Mouse (Mus musculus) G1E (cell line): ENCODE results near the gene Itgb8.

Experiments
- CTCF ChIP-seq: IDR thresholded peaks from 2 replicates; pipeline ENCODE4 v1.5.1; 2012; ENCODE audit warnings: low read depth, low read length, inconsistent platforms, mixed read lengths
- GATA1 ChIP-seq: IDR thresholded peaks from 2 replicates; pipeline ENCODE4 v1.6.1; 2012; ENCODE audit warnings: borderline replicate concordance, low read length, inconsistent platforms, mixed read lengths
- POLR2AphosphoS5 ChIP-seq: IDR thresholded peaks from 2 replicates; pipeline ENCODE4 v1.6.1; 2012; ENCODE audit warnings: low read depth, low read length, inconsistent platforms; ENCODE audit not compliant: insufficient replicate concordance
- TAL1 ChIP-seq: conservative IDR thresholded peaks from 2 replicates; pipeline ENCODE4 v1.6.1; 2012; ENCODE audit warnings: low read depth, low read length, inconsistent platforms, mixed read lengths

DNA sequence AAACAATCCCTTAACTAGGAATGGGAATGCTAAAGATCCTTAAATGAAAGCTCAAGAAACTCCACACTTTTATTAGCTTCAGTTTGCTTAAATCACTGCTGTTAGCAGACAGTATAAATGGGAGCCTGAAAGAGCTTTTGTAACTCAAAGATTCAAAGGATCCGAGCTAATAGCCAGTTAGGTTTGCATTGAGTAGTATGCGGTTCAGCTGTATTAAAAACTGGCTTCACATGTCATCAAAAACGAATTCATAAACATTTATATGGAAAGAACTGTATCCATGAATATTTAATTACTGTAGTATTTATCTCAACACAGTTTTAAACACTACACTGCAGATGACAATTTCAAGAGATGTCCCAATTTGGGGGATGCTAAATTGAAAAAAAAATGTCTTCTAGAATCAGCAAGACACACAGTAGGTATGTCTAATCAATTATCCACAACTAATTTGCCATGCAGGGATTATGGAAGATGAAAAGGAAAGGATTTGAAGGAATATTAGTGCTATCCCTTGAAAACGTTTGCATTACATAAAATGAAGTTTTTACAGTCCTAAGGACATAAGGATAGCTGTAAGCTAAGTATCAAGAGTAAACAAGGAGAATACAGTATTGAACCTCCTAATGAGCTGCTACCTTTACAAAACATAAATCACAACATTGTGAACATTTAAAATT is 79.2 kb downstream of the Itgb8 start:
- TF ChIP-seq CTCF: no peak
- no peak for TF ChIP-seq TAL1
- TF ChIP-seq GATA1: no peak
- TF ChIP-seq POLR2AphosphoS5: no peak
